Mouse (Mus musculus) G1E (cell line): Measurements from ENCODE around the gene Togaram2. TPM values are rescaled to one million over a fixed set of nuclear protein-coding genes. Genes with fewer than 3 reads are reported as not detected.
"Not testable (repeated sequence)": the region's sequence is repeated elsewhere in the genome, so short reads cannot be mapped to it uniquely, and the experiment has no call there.

Source experiments
- ATAC-seq: 2 replicates; pipeline ENCODE4 v1.8.0; 2016; ENCODE audit warnings: mild to moderate bottlenecking; ENCODE audit not compliant: insufficient number of reproducible peaks, poor library complexity, low FRiP score, severe bottlenecking; ENCODE audit errors: extremely low read depth
- DNase-seq: peaks from one replicate; pipeline ENCODE4 v3.0.0; 2012; ENCODE audit warnings: low spot score
- H3K27me3 ChIP-seq: 2 replicates; pipeline ENCODE4 v1.6.1; 2012; ENCODE audit warnings: mild to moderate bottlenecking, low read length, inconsistent platforms; ENCODE audit not compliant: insufficient read depth
- H3K36me3 ChIP-seq: replicated peaks from 2 replicates; pipeline ENCODE3; 2012; ENCODE audit warnings: mild to moderate bottlenecking, inconsistent platforms
- H3K4me1 ChIP-seq: 2 replicates; pipeline ENCODE4 v1.6.1; 2012; ENCODE audit warnings: low read depth, low read length, inconsistent platforms, mixed read lengths; ENCODE audit not compliant: insufficient read depth
- H3K4me3 ChIP-seq: 2 replicates; pipeline ENCODE4 v1.5.1; 2012; ENCODE audit warnings: low read depth, mild to moderate bottlenecking, inconsistent platforms, low read length, moderate library complexity, mixed read lengths
- H3K9me3 ChIP-seq: replicated peaks from 2 replicates; pipeline ENCODE4 v1.6.1; 2012; ENCODE audit warnings: inconsistent platforms
- CTCF ChIP-seq: IDR thresholded peaks from 2 replicates; pipeline ENCODE4 v1.5.1; 2012; ENCODE audit warnings: low read depth, low read length, inconsistent platforms, mixed read lengths
- GATA1 ChIP-seq: IDR thresholded peaks from 2 replicates; pipeline ENCODE4 v1.6.1; 2012; ENCODE audit warnings: borderline replicate concordance, low read length, inconsistent platforms, mixed read lengths
- GATA2 ChIP-seq: IDR thresholded peaks from 2 replicates; pipeline ENCODE4 v1.6.1; 2012; ENCODE audit warnings: low read depth, low read length, inconsistent platforms, borderline replicate concordance
- POLR2AphosphoS5 ChIP-seq: IDR thresholded peaks from 2 replicates; pipeline ENCODE4 v1.6.1; 2012; ENCODE audit warnings: low read depth, low read length, inconsistent platforms; ENCODE audit not compliant: insufficient replicate concordance
- TAL1 ChIP-seq: conservative IDR thresholded peaks from 2 replicates; pipeline ENCODE4 v1.6.1; 2012; ENCODE audit warnings: low read depth, low read length, inconsistent platforms, mixed read lengths
- polyA plus RNA-seq: library from polyadenylated mRNA; stranded (reverse); fragments of >175 nt; gene quantifications from 2 replicates; pipeline ENCODE4 v1.2.3, GENCODE M21; 2012
- total RNA-seq, 2 experiments: library from RNA; stranded (forward) in 1 of 2; stranded (reverse) in 1 of 2; fragments of 200-1000 nt in 1 of 2; fragments of >200 nt in 1 of 2; fragmentation: Nextera tagmentation in 1 of 2; gene quantifications; 2 replicates each; pipeline ENCODE4 v1.2.3; 2014 to 2017

The Togaram2 gene
- not detected in 2 replicates for total RNA-seq (2014; fragmentation: Nextera tagmentation)
- total RNA-seq (2017): 0.05 TPM in 1 of 2 replicates, not detected in the other
- polyA plus RNA-seq: not detected in 2 replicates

DNA sequence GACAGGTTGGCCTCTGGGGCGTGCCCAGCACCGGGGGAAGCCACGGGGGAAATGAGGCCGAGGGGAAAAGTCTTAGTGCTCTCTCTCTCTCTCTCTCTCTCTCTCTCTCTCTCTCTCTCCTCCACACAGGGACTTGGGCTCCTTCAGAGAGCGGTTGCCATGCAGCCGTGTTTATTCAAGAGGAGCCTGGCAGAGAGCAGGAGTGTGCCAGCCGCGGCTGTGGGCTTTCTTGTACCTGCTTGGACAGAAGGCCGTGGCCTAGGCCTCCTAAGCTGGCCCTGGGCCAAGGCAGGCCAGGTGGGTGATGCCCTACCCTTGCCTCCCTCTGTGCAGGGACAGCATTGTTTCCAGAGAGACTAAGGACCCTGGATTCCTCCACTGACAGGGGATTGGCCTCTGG lies at the start of gene Togaram2:
Togaram2 (plus strand) TSS at position 170 of the 400 bp plus-strand sequence.
- no peaks in the 10 kb centered on the region; the same call in 1 of the 2 replicates for H3K4me1 ChIP-seq
- no peaks in the 10 kb centered on the region for H3K36me3 ChIP-seq
- no peaks in the 10 kb centered on the region for H3K9me3 ChIP-seq
- no peak for TF ChIP-seq POLR2AphosphoS5
- TF ChIP-seq GATA2: no peak
- TF ChIP-seq GATA1: no peak
- ATAC-seq (no peak), DNase-seq (no peak)
- H3K27me3 ChIP-seq: peaks cover 8% of the 10 kb centered on the region
- H3K4me3 ChIP-seq: no peak within 1 kb of the TSS

DNA sequence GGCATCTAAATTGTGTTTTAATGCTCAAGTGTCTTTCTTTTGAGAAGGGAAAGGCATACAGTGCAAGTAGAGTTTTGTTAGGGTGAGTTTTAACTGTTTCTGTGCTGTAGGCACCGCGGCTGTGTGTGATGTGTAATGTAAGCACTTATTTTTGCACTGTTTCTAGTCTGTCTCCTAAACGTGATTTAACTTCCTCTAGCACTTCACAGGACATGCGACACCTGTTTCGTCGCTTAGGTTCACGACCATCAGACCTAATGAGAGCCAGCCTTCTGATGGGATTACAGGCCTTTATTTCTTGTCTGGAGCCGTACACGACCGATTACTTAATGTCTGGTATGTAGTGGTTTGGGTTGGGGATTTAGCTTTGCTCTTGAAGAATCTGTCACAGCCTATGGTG lies 41.3 kb upstream of the Togaram2 start:
- ATAC-seq (no peak), DNase-seq (no peak)
- no peak for TF ChIP-seq CTCF
- no peaks in the 10 kb centered on the region for H3K27me3 ChIP-seq
- no peak overlapping the region for H3K4me3 ChIP-seq
- no peaks in the 10 kb centered on the region for H3K9me3 ChIP-seq
- peaks cover 96% of the 10 kb centered on the region for H3K36me3 ChIP-seq
- H3K4me1 ChIP-seq: peaks cover 13% of the 10 kb centered on the region; the same call in 1 of the 2 replicates

DNA sequence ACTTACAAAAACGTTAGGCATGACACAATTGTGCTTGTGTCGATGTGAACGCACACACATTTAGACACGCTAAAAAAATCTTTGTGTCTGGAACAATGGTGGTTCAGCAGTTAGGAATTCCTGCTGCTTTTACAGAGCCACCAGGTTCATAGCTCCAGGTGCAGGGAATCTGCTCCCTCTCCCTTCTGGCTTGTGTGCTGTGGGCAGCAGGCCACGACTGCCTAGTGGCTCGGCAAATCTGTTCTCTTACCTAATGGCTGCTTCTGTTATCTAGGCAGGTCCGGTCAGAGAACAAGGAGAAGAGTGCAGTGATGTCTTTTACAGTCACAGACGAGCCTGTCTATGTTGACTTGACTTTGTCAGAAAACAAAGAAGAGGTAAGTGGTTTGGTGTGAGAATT lies 39.7 kb upstream of the Togaram2 start:
- Histone ChIP-seq H3K36me3 (peaks cover 96% of the 10 kb centered on the region), H3K4me1 (peaks cover 15% of the 10 kb centered on the region), H3K27me3 (no peaks in the 10 kb centered on the region), H3K9me3 (no peaks in the 10 kb centered on the region), H3K4me3 (no peak overlapping the region)
- TF ChIP-seq POLR2AphosphoS5 (no peak), GATA1 (no peak), CTCF (no peak), GATA2 (no peak)
- ATAC-seq: no peak
- DNase-seq: no peak

DNA sequence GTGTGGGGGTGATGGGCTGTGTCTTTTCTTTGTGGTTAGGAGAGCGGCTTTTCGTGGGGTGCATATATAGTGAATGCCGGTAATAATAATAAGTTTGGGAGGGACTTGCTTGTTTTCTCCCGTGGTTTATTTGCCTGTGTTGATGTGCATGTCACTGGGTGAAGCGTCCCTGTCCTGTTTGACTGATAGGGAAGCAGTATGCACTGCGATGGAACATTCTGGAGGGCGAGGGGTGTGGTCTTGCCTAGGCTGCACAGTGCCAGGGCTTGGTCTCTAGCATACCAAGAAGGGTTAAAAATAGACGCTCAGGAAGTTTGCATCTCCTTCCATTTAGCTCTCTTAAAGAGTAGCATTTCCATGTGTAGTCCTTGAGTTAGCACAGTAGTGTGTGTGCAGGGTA lies 36.3 kb upstream of the Togaram2 start:
- no peak for TF ChIP-seq CTCF
- no peak for TF ChIP-seq TAL1
- TF ChIP-seq GATA2: no peak
- no peak for TF ChIP-seq GATA1
- no peak for TF ChIP-seq POLR2AphosphoS5
- Histone ChIP-seq H3K27me3 (no peaks in the 10 kb centered on the region), H3K36me3 (peaks cover 96% of the 10 kb centered on the region), H3K9me3 (no peaks in the 10 kb centered on the region), H3K4me1 (peaks cover 20% of the 10 kb centered on the region), H3K4me3 (no peak overlapping the region)
- ATAC-seq (no peak), DNase-seq (no peak)

DNA sequence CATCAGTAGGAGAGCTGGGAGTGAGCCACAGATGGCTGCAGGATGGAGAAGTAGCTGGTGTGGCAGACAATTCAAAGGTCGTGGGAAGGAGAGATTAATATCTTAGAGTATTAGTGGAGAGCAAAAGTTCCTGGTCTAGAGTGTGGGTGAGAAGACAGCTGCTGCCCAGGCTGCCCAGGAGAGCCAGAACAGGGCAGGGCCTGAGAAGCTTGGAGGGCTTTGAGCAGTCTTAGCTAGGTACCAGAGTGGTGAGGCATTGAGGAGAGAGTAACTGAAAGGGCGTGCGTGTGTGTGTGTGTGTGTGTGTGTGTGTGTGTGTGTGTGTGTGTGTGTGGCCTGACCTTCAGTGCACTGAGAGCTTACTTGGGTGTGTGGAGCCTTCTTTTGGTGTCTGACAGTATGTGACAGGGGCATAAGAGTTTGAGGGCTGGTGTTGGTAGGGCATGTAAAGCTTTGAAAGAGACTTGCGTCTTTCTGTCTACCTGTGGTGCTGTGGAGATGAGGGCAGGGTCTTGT lies 35.3 kb upstream of the Togaram2 start:
- ATAC-seq (no peak), DNase-seq (no peak)
- Histone ChIP-seq H3K27me3 (no peaks in the 10 kb centered on the region), H3K9me3 (no peaks in the 10 kb centered on the region), H3K4me1 (peaks cover 18% of the 10 kb centered on the region), H3K4me3 (no peak overlapping the region), H3K36me3 (peaks cover 97% of the 10 kb centered on the region)
- no peak for TF ChIP-seq GATA1
- TF ChIP-seq TAL1: no peak
- TF ChIP-seq GATA2: no peak
- TF ChIP-seq CTCF: no peak
- no peak for TF ChIP-seq POLR2AphosphoS5

DNA sequence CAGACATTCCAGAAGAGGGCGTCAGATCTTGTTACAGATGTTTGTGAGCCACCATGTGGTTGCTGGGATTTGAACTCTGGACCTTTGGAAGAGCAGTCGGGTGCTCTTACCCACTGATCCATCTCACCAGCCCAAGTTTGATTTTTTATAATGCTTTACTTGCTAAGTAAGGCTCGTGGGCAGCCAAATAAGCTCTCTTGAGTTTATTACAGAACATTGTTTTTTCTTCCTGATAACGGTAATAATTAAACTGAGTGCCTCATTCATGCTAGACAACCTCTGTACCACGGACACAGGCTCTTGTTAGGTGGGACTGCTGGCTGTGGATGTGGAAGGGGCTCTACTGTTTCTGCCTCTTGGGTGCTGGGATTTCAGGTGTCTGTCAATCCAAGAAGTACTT lies 34.0 kb upstream of the Togaram2 start:
- ATAC-seq, H3K27me3 ChIP-seq, DNase-seq, H3K4me3 ChIP-seq, H3K9me3 ChIP-seq: not testable (repeated sequence)
- Histone ChIP-seq H3K36me3 (peaks cover 95% of the 10 kb centered on the region), H3K4me1 (peaks cover 16% of the 10 kb centered on the region)

DNA sequence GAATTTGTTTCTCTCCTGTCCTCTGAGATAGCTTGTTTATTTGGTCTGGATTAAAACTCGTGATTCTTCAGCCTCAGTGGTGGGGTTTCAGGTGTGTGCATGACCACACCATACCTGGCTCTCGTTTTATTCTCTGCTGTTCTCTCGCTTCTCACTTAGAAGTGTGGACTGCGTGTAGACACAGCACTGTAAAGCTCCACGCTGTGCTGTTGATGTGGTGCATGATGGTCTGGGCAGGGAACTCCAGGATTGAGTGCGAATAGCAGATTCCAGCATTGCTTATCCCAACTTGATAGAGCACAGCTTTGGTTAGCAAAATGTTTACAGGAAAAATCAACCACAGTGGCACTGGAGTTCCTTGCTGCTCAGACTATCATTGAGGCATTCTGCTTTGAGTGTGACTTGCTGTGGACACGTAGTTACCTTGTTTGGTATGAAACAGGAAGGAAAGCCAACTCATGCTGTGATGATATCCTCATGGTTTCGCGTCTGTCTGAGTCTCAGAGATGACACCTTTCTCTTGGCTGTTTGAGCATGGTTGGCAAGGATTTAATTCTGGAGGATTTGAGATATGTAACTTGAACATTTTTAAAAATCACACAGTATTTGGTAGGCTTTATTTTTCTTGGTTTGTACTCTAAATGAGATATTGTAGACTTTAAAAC lies 32.5 kb upstream of the Togaram2 start:
- Histone ChIP-seq H3K4me3 (no peak overlapping the region), H3K4me1 (peaks cover 13% of the 10 kb centered on the region), H3K9me3 (no peaks in the 10 kb centered on the region), H3K36me3 (peaks cover 93% of the 10 kb centered on the region), H3K27me3 (no peaks in the 10 kb centered on the region)
- no peak for ATAC-seq
- DNase-seq: no peak
- TF ChIP-seq GATA1 (no peak), GATA2 (no peak), CTCF (no peak), TAL1 (no peak), POLR2AphosphoS5 (no peak)
